Mouse (Mus musculus): ENCODE measurements around the gene Cul9. TPM values are rescaled to one million over a fixed set of nuclear protein-coding genes. Genes with fewer than 3 reads are reported as not detected.
A peak's percentile ranks its signal among the peaks of the same experiment; 100 is the strongest.
"Not testable (repeated sequence)": the region's sequence is repeated elsewhere in the genome, so short reads cannot be mapped to it uniquely, and the experiment has no call there.

Cul9 gene
- polyA plus RNA-seq, 1 experiment from 2014 or later = 3.0 TPM

DNA sequence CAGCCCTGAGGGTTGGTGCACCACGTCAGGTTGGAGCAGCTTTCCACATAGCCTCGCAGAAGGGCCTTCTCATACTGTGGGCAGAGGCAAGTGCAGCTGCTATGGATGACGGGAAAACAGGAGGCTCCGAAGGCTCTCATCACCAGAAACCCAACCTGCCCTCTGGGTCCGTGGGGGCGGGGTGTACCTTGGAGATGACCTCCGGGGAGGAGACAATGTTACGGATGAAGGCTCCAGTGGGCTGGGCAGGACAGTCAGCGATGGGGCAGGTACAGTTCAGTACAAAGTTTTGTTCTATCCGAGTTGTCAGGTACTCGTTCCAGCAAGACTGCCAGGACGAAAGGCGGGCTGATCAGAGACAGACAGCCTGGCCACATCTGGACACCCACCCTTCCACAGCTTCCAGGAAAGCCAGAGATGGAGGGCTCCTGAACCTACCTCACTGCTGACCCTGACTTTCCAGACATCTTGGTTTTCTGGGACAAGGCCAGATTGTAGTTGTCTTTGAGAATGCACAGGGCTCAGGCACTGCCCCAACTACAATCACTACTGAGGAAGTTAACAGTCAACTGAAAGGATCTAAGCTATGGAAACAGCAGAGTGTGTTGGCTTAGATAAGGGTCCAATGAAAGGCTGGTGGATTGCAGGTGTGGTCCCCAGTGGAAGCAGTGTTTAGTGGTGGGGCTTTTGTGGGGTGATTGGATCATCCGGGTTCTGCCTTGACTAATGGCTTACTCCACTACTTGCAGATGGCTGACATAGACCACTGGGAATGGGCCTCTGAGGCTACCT, 42.1 kb downstream of the Cul9 start:
- Histone ChIP-seq H3K27me3 (ENCODE audit: control insufficient read depth, insufficient read depth, low read length) (no peaks in the 10 kb centered on the region), H3K27ac (ENCODE audit: low read depth, low read length) (no peak overlapping the region), H3K36me3 (ENCODE audit: control insufficient read depth, insufficient read depth, low read length) (peaks cover 12% of the 10 kb centered on the region; the same call in 1 of the 2 replicates), H3K4me3 (ENCODE audit: low read length) (no peak overlapping the region), H3K4me2 (replicated peaks; ENCODE audit: low read depth, low read length) (no peak overlapping the region), H3K9ac (ENCODE audit: low read depth, low read length) (no peak overlapping the region), H3K9me3 (ENCODE audit: control insufficient read depth, low read length) (no peaks in the 10 kb centered on the region), H3K4me1 (ENCODE audit: control insufficient read depth, insufficient read depth, low read length) (0 out of 2 replicates have a peak, but pooled peaks cover 7% of the 10 kb centered on the region)
- WGBS = 47% methylated on average over 14 of the region's 14 CpGs
- peak; percentile 40; the same call in 1 of the 2 replicates for ATAC-seq (ENCODE audit: low FRiP score, low TSS enrichment)

- H3K4me1 ChIP-seq (ENCODE audit: control insufficient read depth, insufficient read depth, low read length) = 0 out of 2 replicates have a peak, but pooled peaks cover 7% of the 10 kb centered on the region
- no peaks in the 10 kb centered on the region for H3K9me3 ChIP-seq (ENCODE audit: control insufficient read depth, low read length)
- no peak overlapping the region for H3K9ac ChIP-seq (ENCODE audit: low read depth, low read length)
- H3K27me3 ChIP-seq (ENCODE audit: control insufficient read depth, insufficient read depth, low read length) = no peaks in the 10 kb centered on the region
- 81% methylated on average over 2 of the region's 2 CpGs for WGBS
- H3K4me3 ChIP-seq (ENCODE audit: low read length) = no peak overlapping the region
- no peak overlapping the region for H3K4me2 ChIP-seq (replicated peaks; ENCODE audit: low read depth, low read length)
- ATAC-seq (ENCODE audit: low FRiP score, low TSS enrichment) = no peak
- H3K27ac ChIP-seq (ENCODE audit: low read depth, low read length) = no peak overlapping the region
- peaks cover 12% of the 10 kb centered on the region; the same call in 1 of the 2 replicates for H3K36me3 ChIP-seq (ENCODE audit: control insufficient read depth, insufficient read depth, low read length)
These were observed 43.4 kb downstream of the Cul9 start for GRCm38 (mm10) chr17:46502775-46503174.

DNA sequence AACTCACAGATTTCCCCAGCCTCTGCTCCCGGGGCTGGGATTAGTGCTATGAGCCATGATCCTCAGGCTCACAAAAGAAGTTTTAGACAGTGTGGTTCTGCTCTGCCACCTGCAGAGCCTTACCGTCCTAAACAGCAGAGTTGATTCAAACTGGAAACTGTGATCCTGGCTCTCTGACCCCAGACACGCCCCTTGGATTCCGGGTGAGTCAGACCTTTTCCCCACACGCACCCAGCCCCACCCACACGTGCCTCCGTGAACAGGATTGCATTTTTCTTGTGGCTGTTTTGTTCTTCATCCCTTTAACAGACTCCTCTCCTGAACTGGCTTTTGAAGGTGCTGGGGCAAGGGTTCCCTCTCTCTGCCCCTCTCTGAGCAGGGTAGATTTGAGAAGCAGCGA, 48.2 kb downstream of the Cul9 start:
- no peak for ATAC-seq (ENCODE audit: low FRiP score, low TSS enrichment)
- H3K27ac ChIP-seq (ENCODE audit: low read depth, low read length) = no peak overlapping the region
- H3K36me3 ChIP-seq (ENCODE audit: control insufficient read depth, insufficient read depth, low read length) = peaks cover 12% of the 10 kb centered on the region; the same call in 1 of the 2 replicates
- H3K9me3 ChIP-seq (ENCODE audit: control insufficient read depth, low read length) = no peaks in the 10 kb centered on the region
- no peak overlapping the region for H3K4me3 ChIP-seq (ENCODE audit: low read length)
- no peak overlapping the region for H3K9ac ChIP-seq (ENCODE audit: low read depth, low read length)
- H3K4me2 ChIP-seq (replicated peaks; ENCODE audit: low read depth, low read length) = no peak overlapping the region
- 71% methylated on average over 8 of the region's 8 CpGs for WGBS
- H3K27me3 ChIP-seq (ENCODE audit: control insufficient read depth, insufficient read depth, low read length) = no peaks in the 10 kb centered on the region
- H3K4me1 ChIP-seq (ENCODE audit: control insufficient read depth, insufficient read depth, low read length) = peaks cover 6% of the 10 kb centered on the region; the same call in 1 of the 2 replicates

DNA sequence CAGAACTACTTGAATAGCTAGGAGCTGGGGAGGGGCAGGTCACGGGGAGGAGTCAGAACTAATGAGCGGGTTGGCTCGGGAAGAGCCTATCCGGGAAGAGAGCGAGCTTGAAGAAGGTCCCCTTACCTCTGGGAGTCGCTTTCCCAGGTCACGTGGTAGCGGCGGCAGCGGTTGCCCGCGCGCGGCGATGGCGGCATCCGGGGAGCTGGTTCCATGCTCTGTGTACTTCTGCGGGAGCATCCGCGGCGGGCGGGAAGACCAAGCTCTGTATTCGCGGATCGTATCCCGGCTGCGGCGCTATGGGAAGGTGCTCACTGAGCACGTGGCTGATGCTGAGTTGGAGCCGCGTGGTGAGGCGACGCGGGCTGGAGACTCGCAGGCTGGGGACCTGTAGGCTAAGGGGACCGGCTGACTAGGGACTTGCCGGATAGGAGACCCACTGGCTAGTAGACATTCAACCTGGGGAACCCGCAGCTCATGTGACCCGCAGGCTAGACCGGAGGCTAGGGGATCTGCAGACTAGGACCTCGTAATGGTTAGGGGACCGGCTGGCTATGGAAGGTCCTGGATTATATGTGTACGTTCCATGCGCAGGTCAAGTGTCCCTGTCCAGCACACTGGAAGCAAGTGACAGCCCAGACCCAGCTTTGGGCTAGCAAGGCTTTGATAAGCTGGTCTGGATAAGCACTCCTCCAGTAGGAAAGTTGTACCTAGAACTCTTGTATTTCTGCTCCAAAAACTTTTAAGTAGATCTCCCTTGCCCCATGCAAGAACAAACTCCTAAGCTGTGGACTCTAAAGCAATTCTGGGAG, 49.4 kb downstream of the Cul9 start, which contains the start of gene Dnph1:
TSS of gene Dnph1 (plus strand) at position 89 of the 812 bp plus-strand sequence.
- Histone ChIP-seq H3K4me1 (ENCODE audit: control insufficient read depth, insufficient read depth, low read length) (peaks cover 6% of the 10 kb centered on the region; the same call in 1 of the 2 replicates), H3K4me3 (ENCODE audit: low read length) (peak within 1 kb of the TSS; percentile 62), H3K27ac (ENCODE audit: low read depth, low read length) (no peak within 1 kb of the TSS), H3K9ac (ENCODE audit: low read depth, low read length) (peak within 1 kb of the TSS; percentile 72), H3K36me3 (ENCODE audit: control insufficient read depth, insufficient read depth, low read length) (peaks cover 9% of the 10 kb centered on the region; the same call in 1 of the 2 replicates), H3K27me3 (ENCODE audit: control insufficient read depth, insufficient read depth, low read length) (no peaks in the 10 kb centered on the region), H3K4me2 (replicated peaks; ENCODE audit: low read depth, low read length) (peak within 1 kb of the TSS; percentile 80), H3K9me3 (ENCODE audit: control insufficient read depth, low read length) (no peaks in the 10 kb centered on the region)
- under 1% methylated on average over 44 of the region's 44 CpGs for WGBS
- ATAC-seq (ENCODE audit: low FRiP score, low TSS enrichment) = peak; percentile 97

DNA sequence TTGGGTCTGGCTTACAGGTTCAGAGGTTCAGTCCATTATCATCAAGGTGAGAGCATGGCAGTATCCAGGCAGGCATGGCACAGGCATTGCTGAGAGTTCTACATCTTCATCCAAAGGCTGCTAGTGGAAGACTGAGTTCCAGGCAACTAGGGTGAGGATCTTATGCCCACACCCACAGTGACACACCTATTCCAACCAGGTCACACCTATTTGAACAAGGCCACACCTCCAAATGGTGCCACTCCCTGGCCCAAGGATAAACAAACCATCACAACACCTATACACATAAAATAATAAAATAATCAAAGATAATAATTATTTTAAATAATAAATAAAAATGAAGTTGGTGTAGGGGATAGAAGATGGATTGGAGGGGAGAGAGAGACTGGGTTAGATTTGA, 50.1 kb downstream of the Cul9 start:
- H3K27ac ChIP-seq (ENCODE audit: low read depth, low read length); H3K4me1 ChIP-seq (ENCODE audit: control insufficient read depth, insufficient read depth, low read length); H3K27me3 ChIP-seq (ENCODE audit: control insufficient read depth, insufficient read depth, low read length); H3K9me3 ChIP-seq (ENCODE audit: control insufficient read depth, low read length); H3K4me2 ChIP-seq (replicated peaks; ENCODE audit: low read depth, low read length); H3K4me3 ChIP-seq (ENCODE audit: low read length); H3K36me3 ChIP-seq (ENCODE audit: control insufficient read depth, insufficient read depth, low read length); H3K9ac ChIP-seq (ENCODE audit: low read depth, low read length); ATAC-seq (ENCODE audit: low FRiP score, low TSS enrichment): not testable (repeated sequence)

GRCm38 (mm10) chr17:46495486-46495885, 50.7 kb downstream of the Cul9 start:
- Histone ChIP-seq H3K36me3 (ENCODE audit: control insufficient read depth, insufficient read depth, low read length) (peaks cover 3% of the 10 kb centered on the region; the same call in 1 of the 2 replicates), H3K4me1 (ENCODE audit: control insufficient read depth, insufficient read depth, low read length) (peaks cover 6% of the 10 kb centered on the region; the same call in 1 of the 2 replicates), H3K27me3 (ENCODE audit: control insufficient read depth, insufficient read depth, low read length) (no peaks in the 10 kb centered on the region), H3K4me3 (ENCODE audit: low read length) (no peak overlapping the region), H3K4me2 (replicated peaks; ENCODE audit: low read depth, low read length) (no peak overlapping the region), H3K9me3 (ENCODE audit: control insufficient read depth, low read length) (no peaks in the 10 kb centered on the region), H3K9ac (ENCODE audit: low read depth, low read length) (no peak overlapping the region), H3K27ac (ENCODE audit: low read depth, low read length) (no peak overlapping the region)
- ATAC-seq (ENCODE audit: low FRiP score, low TSS enrichment) = no peak
- WGBS = 70% methylated on average over 5 of the region's 5 CpGs

DNA sequence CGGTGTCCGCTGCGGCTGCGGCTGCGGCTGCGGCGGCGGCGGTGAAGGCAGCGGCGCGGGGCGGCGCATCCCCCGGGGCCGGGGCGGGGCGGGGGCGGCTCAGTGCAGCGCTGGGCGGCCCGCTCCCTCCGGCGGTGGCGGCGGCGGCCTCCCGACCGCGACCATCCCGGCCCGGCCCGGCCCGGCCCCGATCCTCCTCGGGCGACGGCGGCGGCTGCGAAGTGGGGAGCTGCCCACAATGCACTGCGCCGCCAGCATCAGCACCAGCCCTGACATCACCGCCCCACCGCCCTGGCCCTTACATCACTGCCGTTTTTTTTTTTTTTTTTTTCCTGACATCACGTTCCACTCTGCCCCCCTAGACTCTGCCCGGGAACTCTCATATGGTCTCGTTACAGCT, 58.8 kb downstream of the Cul9 start, which contains the start of gene Ttbk1:
TSS of gene Ttbk1 (minus strand) at position 245 of the 400 bp plus-strand sequence.
- Histone ChIP-seq H3K4me3 (ENCODE audit: low read length) (peak within 1 kb of the TSS; percentile 39), H3K9me3 (ENCODE audit: control insufficient read depth, low read length) (no peaks in the 10 kb centered on the region), H3K27me3 (ENCODE audit: control insufficient read depth, insufficient read depth, low read length) (peaks cover 61% of the 10 kb centered on the region), H3K9ac (ENCODE audit: low read depth, low read length) (peak within 1 kb of the TSS; percentile 34; the same call in 1 of the 2 replicates), H3K36me3 (ENCODE audit: control insufficient read depth, insufficient read depth, low read length) (no peaks in the 10 kb centered on the region), H3K4me1 (ENCODE audit: control insufficient read depth, insufficient read depth, low read length) (no peaks in the 10 kb centered on the region; the same call in 1 of the 2 replicates), H3K4me2 (replicated peaks; ENCODE audit: low read depth, low read length) (peak within 1 kb of the TSS; percentile 69), H3K27ac (ENCODE audit: low read depth, low read length) (no peak within 1 kb of the TSS)
- ATAC-seq (ENCODE audit: low FRiP score, low TSS enrichment) = peak; percentile 21; the same call in 1 of the 2 replicates
- 1% methylated on average over 37 of the region's 49 CpGs for WGBS

- peak overlapping the region; percentile 69 for H3K4me2 ChIP-seq (replicated peaks; ENCODE audit: low read depth, low read length)
- H3K27ac ChIP-seq (ENCODE audit: low read depth, low read length) = no peak overlapping the region
- H3K27me3 ChIP-seq (ENCODE audit: control insufficient read depth, insufficient read depth, low read length) = peaks cover 61% of the 10 kb centered on the region
- no peaks in the 10 kb centered on the region for H3K36me3 ChIP-seq (ENCODE audit: control insufficient read depth, insufficient read depth, low read length)
- ATAC-seq (ENCODE audit: low FRiP score, low TSS enrichment) = no peak
- no peaks in the 10 kb centered on the region; the same call in 1 of the 2 replicates for H3K4me1 ChIP-seq (ENCODE audit: control insufficient read depth, insufficient read depth, low read length)
- H3K9me3 ChIP-seq (ENCODE audit: control insufficient read depth, low read length) = no peaks in the 10 kb centered on the region
- 7% methylated on average over 10 of the region's 22 CpGs for WGBS
- peak overlapping the region; percentile 39 for H3K4me3 ChIP-seq (ENCODE audit: low read length)
- H3K9ac ChIP-seq (ENCODE audit: low read depth, low read length) = peak overlapping the region; percentile 34; the same call in 1 of the 2 replicates
These were observed 59.2 kb downstream of the Cul9 start for GRCm38 (mm10) chr17:46486995-46487394.
